Mouse (Mus musculus): ENCODE data around the gene Arhgef3. TPM values are rescaled to one million over a fixed set of nuclear protein-coding genes. Genes with fewer than 3 reads are reported as not detected.

The Arhgef3 gene
- polyA plus RNA-seq, 1 experiment from 2014 or later = 9.0 TPM

- Histone ChIP-seq H3K4me2 (peak overlapping the region; percentile 91), H3K9me3 (ENCODE audit: low read depth, low read length) (peaks cover 20% of the 10 kb centered on the region), H3K27me3 (ENCODE audit: insufficient read depth, low read length) (no peaks in the 10 kb centered on the region), H3K27ac (ENCODE audit: low read depth) (peak overlapping the region; percentile 100), H3K4me3 (ENCODE audit: low read depth, low read length) (peak overlapping the region; percentile 69), H3K36me3 (ENCODE audit: insufficient read depth) (peaks cover 20% of the 10 kb centered on the region; the same call in 1 of the 2 replicates), H3K4me1 (ENCODE audit: insufficient read depth) (no peaks in the 10 kb centered on the region), H3K9ac (peak overlapping the region; percentile 91)
- ATAC-seq (ENCODE audit: insufficient read depth) (peak; percentile 84), DNase-seq (peak; percentile 86)
- WGBS = under 1% methylated on average over 73 of the region's 78 CpGs
- no peak for TF ChIP-seq CTCF (IDR thresholded peaks at IDR 0.05; ENCODE audit: low read depth)
These were observed 314.4 kb downstream of the Arhgef3 start for GRCm38 (mm10) chr14:27428973-27429711.

DNA sequence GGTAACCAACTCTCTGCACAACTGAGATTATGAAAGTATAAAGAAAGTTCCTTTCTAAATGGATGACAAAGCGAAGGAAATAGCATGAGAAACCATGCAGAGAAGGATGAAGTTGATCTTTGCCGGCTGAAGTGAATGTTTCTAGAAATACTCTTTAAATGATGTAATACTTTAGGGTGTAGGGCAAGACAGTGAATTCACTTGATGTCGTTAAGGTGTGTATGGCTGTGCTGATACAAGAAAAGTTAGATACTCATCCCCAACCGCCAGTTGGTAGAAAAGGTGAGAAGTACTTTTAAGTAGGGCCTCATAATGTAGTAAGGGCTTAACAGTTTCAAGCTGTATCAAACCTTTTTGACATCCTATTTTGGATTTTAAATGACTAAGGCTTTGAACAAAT, 315.6 kb downstream of the Arhgef3 start:
- Histone ChIP-seq H3K4me1 (ENCODE audit: insufficient read depth) (no peaks in the 10 kb centered on the region), H3K27ac (ENCODE audit: low read depth) (no peak overlapping the region), H3K36me3 (ENCODE audit: insufficient read depth) (peaks cover 27% of the 10 kb centered on the region; the same call in 1 of the 2 replicates), H3K27me3 (ENCODE audit: insufficient read depth, low read length) (no peaks in the 10 kb centered on the region), H3K4me3 (ENCODE audit: low read depth, low read length) (peak overlapping the region; percentile 14; the same call in 1 of the 2 replicates), H3K9me3 (ENCODE audit: low read depth, low read length) (peaks cover 20% of the 10 kb centered on the region), H3K4me2 (peak overlapping the region; percentile 91), H3K9ac (no peak overlapping the region)
- ATAC-seq (ENCODE audit: insufficient read depth) (no peak), DNase-seq (no peak)
- 89% methylated on average over 4 of the region's 4 CpGs for WGBS
- TF ChIP-seq CTCF (IDR thresholded peaks at IDR 0.05; ENCODE audit: low read depth) = no peak

GRCm38 (mm10) chr14:27432064-27432463, 317.4 kb downstream of the Arhgef3 start:
- Histone ChIP-seq H3K4me3 (ENCODE audit: low read depth, low read length) (no peak overlapping the region), H3K4me2 (no peak overlapping the region), H3K27ac (ENCODE audit: low read depth) (no peak overlapping the region), H3K9me3 (ENCODE audit: low read depth, low read length) (peaks cover 19% of the 10 kb centered on the region), H3K36me3 (ENCODE audit: insufficient read depth) (peaks cover 36% of the 10 kb centered on the region; the same call in 1 of the 2 replicates), H3K4me1 (ENCODE audit: insufficient read depth) (no peaks in the 10 kb centered on the region), H3K9ac (no peak overlapping the region), H3K27me3 (ENCODE audit: insufficient read depth, low read length) (no peaks in the 10 kb centered on the region)
- ATAC-seq (ENCODE audit: insufficient read depth) = no peak
- DNase-seq = no peak
- 94% methylated on average over 2 of the region's 2 CpGs for WGBS
- TF ChIP-seq CTCF (IDR thresholded peaks at IDR 0.05; ENCODE audit: low read depth) = no peak

- Histone ChIP-seq H3K9me3 (ENCODE audit: low read depth, low read length) (peaks cover 5% of the 10 kb centered on the region), H3K4me2 (no peak overlapping the region), H3K27ac (ENCODE audit: low read depth) (no peak overlapping the region), H3K27me3 (ENCODE audit: insufficient read depth, low read length) (no peaks in the 10 kb centered on the region), H3K36me3 (ENCODE audit: insufficient read depth) (peaks cover 38% of the 10 kb centered on the region), H3K4me1 (ENCODE audit: insufficient read depth) (no peaks in the 10 kb centered on the region), H3K4me3 (ENCODE audit: low read depth, low read length) (no peak overlapping the region), H3K9ac (no peak overlapping the region)
- no peak for TF ChIP-seq CTCF (IDR thresholded peaks at IDR 0.05; ENCODE audit: low read depth)
- no peak for ATAC-seq (ENCODE audit: insufficient read depth)
- DNase-seq = no peak
- WGBS = 87% methylated on average over 1 of the region's 1 CpGs
These were observed 321.4 kb downstream of the Arhgef3 start for GRCm38 (mm10) chr14:27436116-27436515.

- Histone ChIP-seq H3K4me3 (ENCODE audit: low read depth, low read length) (no peak overlapping the region), H3K4me2 (no peak overlapping the region), H3K4me1 (ENCODE audit: insufficient read depth) (no peaks in the 10 kb centered on the region), H3K36me3 (ENCODE audit: insufficient read depth) (peaks cover 33% of the 10 kb centered on the region), H3K27me3 (ENCODE audit: insufficient read depth, low read length) (no peaks in the 10 kb centered on the region), H3K27ac (ENCODE audit: low read depth) (no peak overlapping the region), H3K9ac (no peak overlapping the region), H3K9me3 (ENCODE audit: low read depth, low read length) (peaks cover 3% of the 10 kb centered on the region)
- WGBS = 81% methylated on average over 3 of the region's 3 CpGs
- ATAC-seq (ENCODE audit: insufficient read depth) (no peak), DNase-seq (no peak)
- TF ChIP-seq CTCF (IDR thresholded peaks at IDR 0.05; ENCODE audit: low read depth) = no peak
These were observed 322.1 kb downstream of the Arhgef3 start for GRCm38 (mm10) chr14:27436826-27437225.

- ATAC-seq (ENCODE audit: insufficient read depth) (no peak), DNase-seq (peak; percentile 45)
- Histone ChIP-seq H3K4me3 (ENCODE audit: low read depth, low read length) (no peak overlapping the region), H3K9ac (no peak overlapping the region), H3K9me3 (ENCODE audit: low read depth, low read length) (no peaks in the 10 kb centered on the region), H3K27ac (ENCODE audit: low read depth) (no peak overlapping the region), H3K27me3 (ENCODE audit: insufficient read depth, low read length) (no peaks in the 10 kb centered on the region), H3K4me1 (ENCODE audit: insufficient read depth) (no peaks in the 10 kb centered on the region), H3K4me2 (no peak overlapping the region), H3K36me3 (ENCODE audit: insufficient read depth) (peaks cover 39% of the 10 kb centered on the region)
- TF ChIP-seq CTCF (IDR thresholded peaks at IDR 0.05; ENCODE audit: low read depth) = peak; percentile 39
These were observed 326.2 kb downstream of the Arhgef3 start for GRCm38 (mm10) chr14:27440921-27441320.

GRCm38 (mm10) chr14:27444851-27445281, 330.2 kb downstream of the Arhgef3 start:
- H3K27ac ChIP-seq (ENCODE audit: low read depth) = no peak overlapping the region
- H3K36me3 ChIP-seq (ENCODE audit: insufficient read depth) = peaks cover 61% of the 10 kb centered on the region
- no peaks in the 10 kb centered on the region for H3K9me3 ChIP-seq (ENCODE audit: low read depth, low read length)
- H3K9ac ChIP-seq = no peak overlapping the region
- H3K27me3 ChIP-seq (ENCODE audit: insufficient read depth, low read length) = no peaks in the 10 kb centered on the region
- H3K4me1 ChIP-seq (ENCODE audit: insufficient read depth) = no peaks in the 10 kb centered on the region
- H3K4me2 ChIP-seq = no peak overlapping the region
- no peak for TF ChIP-seq CTCF (IDR thresholded peaks at IDR 0.05; ENCODE audit: low read depth)
- DNase-seq = no peak
- no peak overlapping the region for H3K4me3 ChIP-seq (ENCODE audit: low read depth, low read length)
- ATAC-seq (ENCODE audit: insufficient read depth) = no peak
- 91% methylated on average over 2 of the region's 2 CpGs for WGBS
